Mouse (Mus musculus) embryo, embryonic 9.5 days (tissue): ENCODE measurements at regions not wholly inside any gene's neighbourhood (a gene's known extent, or its start where the extent isn't known, plus 50 kb on each side); places are given as distances from the start of the nearest gene placed in this dataset.

ENCODE experiments used
- DNase-seq: peaks from one replicate; pipeline ENCODE4 v3.0.0-alpha.2; 2017; ENCODE audit errors: extremely low spot score

- no peak for DNase-seq
These were observed 3344.8 kb upstream of the Gm6569 start for GRCm38 (mm10) chr15:70489548-70489947.

- DNase-seq = no peak
These were observed 3327.1 kb upstream of the Gm6569 start for GRCm38 (mm10) chr15:70507046-70507818.

- no peak for DNase-seq
These were observed 3313.8 kb upstream of the Gm6569 start for GRCm38 (mm10) chr15:70520551-70520950.

- DNase-seq = no peak
These were observed 3279.4 kb upstream of the Gm6569 start for GRCm38 (mm10) chr15:70554773-70555582.

GRCm38 (mm10) chr15:70555583-70555894, 3278.8 kb upstream of the Gm6569 start:
- DNase-seq = no peak

GRCm38 (mm10) chr15:70594295-70594694, 3240.1 kb upstream of the Gm6569 start:
- no peak for DNase-seq

GRCm38 (mm10) chr15:70600762-70601489, 3233.4 kb upstream of the Gm6569 start:
- no peak for DNase-seq

GRCm38 (mm10) chr15:70605251-70605650, 3229.1 kb upstream of the Gm6569 start:
- DNase-seq = no peak

GRCm38 (mm10) chr15:70606896-70607295, 3227.5 kb upstream of the Gm6569 start:
- DNase-seq = no peak

GRCm38 (mm10) chr15:70618131-70618674, 3216.2 kb upstream of the Gm6569 start:
- DNase-seq = no peak

GRCm38 (mm10) chr15:70641051-70641552, 3193.3 kb upstream of the Gm6569 start:
- no peak for DNase-seq

- DNase-seq = no peak
These were observed 3189.7 kb upstream of the Gm6569 start for GRCm38 (mm10) chr15:70644447-70645202.

GRCm38 (mm10) chr15:70675549-70675948, 3158.8 kb upstream of the Gm6569 start:
- DNase-seq = no peak

- DNase-seq = no peak
These were observed 3129.8 kb upstream of the Gm6569 start for GRCm38 (mm10) chr15:70704547-70704946.

- peak; percentile 42 for DNase-seq
These were observed 3120.6 kb upstream of the Gm6569 start for GRCm38 (mm10) chr15:70713736-70714135.

- no peak for DNase-seq
These were observed 3106.9 kb upstream of the Gm6569 start for GRCm38 (mm10) chr15:70727361-70727885.

- DNase-seq = no peak
These were observed 3106.4 kb upstream of the Gm6569 start for GRCm38 (mm10) chr15:70727956-70728355.

- DNase-seq = no peak
These were observed 3090.1 kb upstream of the Gm6569 start for GRCm38 (mm10) chr15:70744239-70744638.

GRCm38 (mm10) chr15:70764045-70764444, 3070.3 kb upstream of the Gm6569 start:
- DNase-seq = no peak

GRCm38 (mm10) chr15:70764513-70764912, 3069.8 kb upstream of the Gm6569 start:
- no peak for DNase-seq

- DNase-seq = no peak
These were observed 3068.9 kb upstream of the Gm6569 start for GRCm38 (mm10) chr15:70765471-70765870.
